Mouse (Mus musculus) layer of hippocampus, adult 11-12 months (tissue): ENCODE measurements around the gene Mbd6.
"Not testable (repeated sequence)": the region's sequence is repeated elsewhere in the genome, so short reads cannot be mapped to it uniquely, and the experiment has no call there.

Source experiments
- DNase-seq: peaks from one replicate; pipeline ENCODE4 v3.0.0; 2022; ENCODE audit warnings: low spot score

Mbd6 gene

DNA sequence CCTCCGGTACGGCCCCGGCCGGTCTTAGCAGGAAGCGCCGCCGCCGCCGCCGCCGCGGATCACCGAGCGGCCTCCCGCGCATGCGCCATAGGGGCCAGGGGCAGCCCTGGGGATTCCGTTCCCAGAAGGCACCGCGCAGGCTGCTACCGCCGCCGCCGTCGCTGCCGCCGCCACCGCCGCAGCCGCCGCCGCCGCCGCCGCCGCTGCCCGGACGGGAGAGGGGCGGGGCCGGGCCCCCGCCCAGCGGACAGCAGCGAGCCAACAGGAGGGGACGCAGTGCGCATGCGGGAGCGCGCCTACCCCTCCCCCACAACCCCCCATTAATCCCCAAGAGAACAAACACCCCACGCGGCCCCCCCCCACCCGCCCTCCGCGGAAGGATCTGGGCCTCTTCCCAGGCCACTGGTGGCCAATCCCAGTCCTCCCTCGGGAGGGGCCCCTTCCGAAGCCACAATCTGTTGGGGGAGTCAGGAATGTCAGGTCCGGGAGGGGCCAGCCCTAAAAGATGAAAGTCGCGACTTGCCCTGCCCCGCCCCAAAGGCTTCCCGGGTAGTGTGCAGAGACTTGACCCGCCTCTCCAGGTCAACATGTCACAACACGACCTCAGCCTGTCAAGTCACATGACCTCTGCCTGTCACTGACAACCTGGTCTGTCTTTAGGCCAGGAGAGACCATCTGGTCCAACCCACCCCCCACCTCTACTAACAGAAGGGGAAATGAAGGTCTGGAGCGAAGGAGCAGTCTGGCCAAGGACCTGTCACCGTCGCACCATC is at the start of gene Mbd6:
TSS of gene Mbd6 (minus strand) at position 219 of the 773 bp plus-strand sequence.
- peak; percentile 87 for DNase-seq

- DNase-seq: no peak
Observed at GRCm38 (mm10) chr10:127337536-127338099, 48.8 kb upstream of the Mbd6 start.

GRCm38 (mm10) chr10:127336952-127337351 is 48.1 kb upstream of the Mbd6 start:
- no peak for DNase-seq

- DNase-seq: no peak
Observed at GRCm38 (mm10) chr10:127335271-127335670, 46.5 kb upstream of the Mbd6 start.

DNA sequence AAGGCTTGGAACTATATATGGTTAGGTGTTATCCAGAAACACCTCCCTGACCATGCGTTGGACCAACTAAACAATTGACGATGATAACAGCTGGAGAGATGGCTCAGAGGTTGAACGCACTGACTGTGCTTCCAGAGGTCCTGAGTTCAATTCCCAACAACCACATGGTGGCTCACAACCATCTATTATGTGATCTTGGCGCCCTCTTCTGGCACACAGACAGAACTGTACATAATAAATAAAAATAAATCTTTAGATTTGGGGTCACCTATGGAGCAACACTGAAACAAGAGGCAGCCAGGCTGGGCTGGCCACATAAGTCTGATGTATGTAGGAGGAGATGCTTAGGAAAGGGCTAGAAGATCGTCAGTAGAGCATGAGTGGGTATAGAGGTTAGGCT is 44.3 kb upstream of the Mbd6 start:
- DNase-seq: no peak

DNA sequence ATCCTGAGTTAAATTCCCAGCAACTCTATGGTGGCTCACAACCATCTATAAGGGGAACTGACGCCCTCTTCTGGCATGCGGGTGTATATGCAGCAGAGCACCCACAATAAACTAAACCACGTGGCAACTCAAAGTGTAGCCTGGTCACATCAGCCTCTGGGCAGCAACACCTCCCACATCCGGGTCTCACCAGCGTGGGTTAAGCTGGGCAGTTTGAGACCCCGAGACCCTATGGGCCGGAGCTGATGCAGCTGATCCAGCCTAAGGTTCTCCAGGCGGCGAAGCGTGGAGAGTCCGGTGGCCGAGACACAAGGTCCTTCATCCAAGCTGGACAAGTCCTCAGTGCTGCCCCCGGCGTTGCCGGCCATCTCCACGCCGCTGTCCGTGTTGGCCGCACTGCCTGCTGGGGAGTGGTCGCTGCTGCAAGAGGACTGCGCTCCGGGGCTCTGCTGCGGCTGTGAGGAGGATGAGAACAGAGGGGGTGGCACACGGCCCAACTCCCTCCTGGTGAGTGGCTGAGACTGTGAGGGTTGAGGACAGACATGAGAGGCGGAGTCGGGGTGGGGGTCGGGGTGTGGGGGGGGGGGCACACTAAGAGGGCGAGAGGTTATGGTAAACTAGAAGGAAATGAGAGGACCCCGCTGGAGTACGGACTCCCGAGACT is 43.5 kb upstream of the Mbd6 start:
- no peak for DNase-seq

DNA sequence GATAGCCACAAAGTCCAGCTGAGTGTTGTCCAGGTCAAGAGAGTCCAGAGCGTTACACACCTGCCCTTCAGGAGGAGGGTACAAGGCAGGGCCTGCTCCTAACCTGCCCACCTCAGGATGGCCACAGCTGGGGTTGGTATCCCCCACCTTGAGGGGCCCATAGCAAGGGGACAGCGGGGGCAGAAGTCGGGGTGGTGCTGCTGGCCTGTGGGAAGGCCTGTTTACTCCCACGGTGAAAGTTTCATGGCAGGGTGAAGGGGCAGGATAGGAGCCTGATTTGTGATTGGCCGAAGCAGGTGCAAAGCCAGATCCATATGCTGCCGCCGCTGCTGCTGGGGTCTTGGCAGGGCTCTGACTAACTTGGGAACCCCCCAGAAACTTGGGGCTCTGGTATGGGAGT is 41.4 kb upstream of the Mbd6 start:
- DNase-seq: no peak

DNA sequence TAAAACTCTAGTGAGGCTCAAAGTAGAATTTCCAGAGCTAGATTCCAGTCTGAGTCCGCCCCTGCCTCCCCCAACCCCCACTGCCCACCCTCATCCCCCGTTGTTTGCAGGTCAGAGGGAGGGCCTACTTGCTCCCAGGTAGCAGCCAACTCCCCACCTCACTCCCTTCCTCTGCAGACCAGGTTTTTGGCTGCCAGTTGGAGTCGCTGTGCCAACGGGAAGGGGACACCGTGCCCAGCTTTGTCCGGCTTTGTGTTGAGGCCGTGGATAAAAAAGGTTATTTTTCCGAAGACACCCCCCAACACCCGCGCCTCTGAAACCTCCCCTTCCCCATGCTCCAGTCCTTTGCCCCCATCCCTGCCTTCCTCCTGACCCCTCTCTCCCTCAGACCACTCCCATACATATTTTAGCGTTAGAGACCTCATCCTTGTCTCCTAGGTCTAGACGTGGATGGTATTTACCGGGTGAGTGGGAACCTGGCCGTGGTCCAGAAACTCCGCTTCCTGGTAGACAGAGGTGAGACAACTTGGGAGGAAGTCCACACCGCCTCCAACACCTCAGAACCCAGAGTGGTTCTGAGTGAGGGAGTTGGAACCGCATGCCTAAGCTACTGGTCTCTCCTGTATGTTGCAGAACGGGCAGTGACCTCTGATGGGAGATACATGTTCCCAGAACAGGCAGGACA is 38.8 kb upstream of the Mbd6 start:
- no peak for DNase-seq

GRCm38 (mm10) chr10:127326828-127327227 is 38.0 kb upstream of the Mbd6 start:
- DNase-seq: no peak

- DNase-seq: no peak
Observed at GRCm38 (mm10) chr10:127326017-127326801, 37.4 kb upstream of the Mbd6 start.

GRCm38 (mm10) chr10:127325454-127326016 is 36.7 kb upstream of the Mbd6 start:
- DNase-seq: no peak

- no peak for DNase-seq
Observed at GRCm38 (mm10) chr10:127324495-127324894, 35.7 kb upstream of the Mbd6 start.

- DNase-seq: no peak
Observed at GRCm38 (mm10) chr10:127323131-127323855, 34.5 kb upstream of the Mbd6 start.

DNA sequence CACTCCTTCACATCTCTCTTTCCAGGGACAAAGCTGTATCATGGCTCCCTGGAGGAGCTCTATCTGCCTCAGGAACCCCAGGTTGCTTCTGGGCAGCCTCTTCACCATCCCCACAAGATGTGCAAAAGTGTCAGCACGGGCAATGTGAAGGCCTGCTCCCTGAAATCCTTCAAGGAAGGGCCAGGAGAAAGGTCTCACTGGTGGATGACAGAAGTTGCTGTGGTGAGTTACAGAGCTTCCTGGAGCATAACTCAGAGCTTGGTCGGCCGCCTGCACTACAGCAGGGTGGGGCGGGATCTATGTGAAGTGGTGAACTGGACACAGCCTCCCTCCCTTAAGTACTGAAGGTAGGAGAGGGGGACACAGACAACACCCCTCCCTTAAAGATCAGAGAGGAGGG is 33.9 kb upstream of the Mbd6 start:
- no peak for DNase-seq

- DNase-seq: no peak
Observed at GRCm38 (mm10) chr10:127322178-127322577, 33.4 kb upstream of the Mbd6 start.

GRCm38 (mm10) chr10:127321621-127322020 is 32.8 kb upstream of the Mbd6 start, which contains the start of gene Arhgap9:
Gene Arhgap9 (plus strand): TSS chr10:127321964.
- no peak for DNase-seq

DNA sequence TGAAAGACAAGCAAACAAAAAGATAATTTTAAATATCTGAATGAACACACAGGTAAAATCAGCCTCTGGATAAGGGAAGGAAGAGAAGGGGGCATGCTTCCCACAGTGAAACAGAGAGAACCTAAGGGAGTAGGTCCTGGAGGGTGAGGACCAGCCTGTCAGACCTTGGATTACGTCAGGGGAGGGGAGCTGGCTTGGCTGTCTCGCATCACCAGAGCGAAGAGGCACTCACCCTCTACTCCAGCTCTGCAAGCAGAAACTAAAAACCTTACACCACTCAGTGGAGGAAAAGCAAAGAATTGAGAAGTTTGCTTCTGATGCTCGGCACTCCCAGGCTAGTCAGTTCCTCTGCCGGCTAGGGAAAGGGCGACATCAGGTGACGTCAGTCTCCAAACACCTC is 31.2 kb upstream of the Mbd6 start:
- DNase-seq: no peak

- DNase-seq: no peak
Observed at GRCm38 (mm10) chr10:127318009-127318408, 29.2 kb upstream of the Mbd6 start.

DNA sequence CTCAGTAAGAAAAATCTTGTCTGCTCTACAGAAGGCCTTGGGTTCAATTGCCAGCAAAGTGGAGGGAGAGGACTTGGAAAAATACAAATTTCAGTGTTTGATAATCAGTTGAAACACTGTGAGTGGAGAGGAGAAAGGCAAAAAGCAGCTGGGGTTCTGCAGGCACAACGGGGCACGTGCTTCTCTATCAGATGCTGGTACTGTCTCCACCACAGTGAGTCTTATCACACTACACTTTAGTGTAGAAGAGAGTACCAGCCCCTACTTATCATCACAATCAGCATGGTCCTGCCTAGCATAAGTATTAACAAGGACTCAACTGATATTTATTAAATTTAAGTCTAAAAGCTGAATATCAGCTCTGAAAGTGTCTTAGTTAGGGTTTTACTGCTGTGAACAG is 28.5 kb upstream of the Mbd6 start:
- DNase-seq: no peak

DNA sequence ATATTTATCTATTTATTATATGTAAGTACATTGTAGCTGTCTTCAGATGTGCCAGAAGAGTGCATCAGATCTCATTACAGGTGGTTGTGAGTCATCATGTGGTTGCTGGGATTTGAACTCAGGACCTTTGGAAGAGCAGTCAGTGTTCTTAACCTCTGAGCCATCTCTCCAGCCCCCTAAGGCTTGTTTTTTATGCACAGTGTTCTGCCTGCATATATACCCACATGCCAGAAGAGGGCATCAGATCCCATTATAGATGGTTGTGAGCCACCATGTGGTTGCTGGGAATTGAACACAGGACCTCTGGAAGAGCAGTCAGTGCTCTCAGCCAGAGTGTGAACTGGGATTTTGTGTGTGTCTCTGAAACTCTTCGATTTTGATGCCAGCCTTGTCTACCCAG is 26.1 kb upstream of the Mbd6 start:
- DNase-seq: not testable (repeated sequence)

DNA sequence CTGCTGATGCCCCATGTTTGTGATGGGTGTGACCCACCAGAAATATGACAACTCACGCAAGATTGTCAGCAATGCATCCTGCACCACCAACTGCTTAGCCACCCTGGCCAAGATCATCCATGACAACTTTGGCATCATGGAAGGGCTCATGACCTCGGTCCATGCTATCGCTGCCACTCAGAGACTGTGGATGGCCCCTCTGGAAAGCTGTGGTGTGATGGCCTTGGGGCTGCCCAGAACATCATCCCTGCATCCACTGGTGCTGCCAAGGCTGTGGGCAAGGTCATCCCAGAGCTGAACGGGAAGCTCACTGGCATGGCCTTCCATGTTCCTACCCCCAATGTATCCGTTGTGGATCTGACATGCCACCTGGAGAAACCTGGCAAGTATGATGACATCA is 24.7 kb upstream of the Mbd6 start:
- not testable (repeated sequence) for DNase-seq
